Mouse (Mus musculus) G1E (cell line): ENCODE measurements around the gene Rsph3b.

Experiments used
- CTCF ChIP-seq: IDR thresholded peaks from 2 replicates; pipeline ENCODE4 v1.5.1; 2012; ENCODE audit warnings: low read depth, low read length, inconsistent platforms, mixed read lengths
- GATA1 ChIP-seq: IDR thresholded peaks from 2 replicates; pipeline ENCODE4 v1.6.1; 2012; ENCODE audit warnings: borderline replicate concordance, low read length, inconsistent platforms, mixed read lengths
- GATA2 ChIP-seq: IDR thresholded peaks from 2 replicates; pipeline ENCODE4 v1.6.1; 2012; ENCODE audit warnings: low read depth, low read length, inconsistent platforms, borderline replicate concordance
- POLR2AphosphoS5 ChIP-seq: IDR thresholded peaks from 2 replicates; pipeline ENCODE4 v1.6.1; 2012; ENCODE audit warnings: low read depth, low read length, inconsistent platforms; ENCODE audit not compliant: insufficient replicate concordance
- TAL1 ChIP-seq: conservative IDR thresholded peaks from 2 replicates; pipeline ENCODE4 v1.6.1; 2012; ENCODE audit warnings: low read depth, low read length, inconsistent platforms, mixed read lengths

- no peak for TF ChIP-seq GATA1
- TF ChIP-seq CTCF = no peak
- no peak for TF ChIP-seq POLR2AphosphoS5
- no peak for TF ChIP-seq TAL1
- no peak for TF ChIP-seq GATA2
These were observed 79.7 kb downstream of the Rsph3b start for GRCm38 (mm10) chr17:6868810-6869209.
